Mouse (Mus musculus): ENCODE measurements around the gene Sf3a2. TPM values are rescaled to one million over a fixed set of nuclear protein-coding genes. Genes with fewer than 3 reads are reported as not detected.

Gene Sf3a2
- polyA plus RNA-seq (2012; rRNA removed), result 65.7 and 67.4 TPM in 2 replicates

- H3K27me3 ChIP-seq (ENCODE audit: control insufficient read depth, insufficient read depth, low read length), result no peaks in the 10 kb centered on the region
- TF ChIP-seq POLR2A (IDR thresholded peaks at IDR 0.05; ENCODE audit: control insufficient read depth, low read depth, low read length), result peak; percentile 89
- TF ChIP-seq CTCF (IDR thresholded peaks at IDR 0.05; ENCODE audit: control insufficient read depth, insufficient read depth, insufficient replicate concordance, low read depth, low read length), result no peak
- peak within 1 kb of the TSS; percentile 98 for H3K27ac ChIP-seq (ENCODE audit: control insufficient read depth, insufficient read depth, low read depth, low read length)
- no peaks in the 10 kb centered on the region; the same call in 1 of the 2 replicates for H3K36me3 ChIP-seq (ENCODE audit: control insufficient read depth, insufficient read depth, low read length)
- H3K4me1 ChIP-seq (ENCODE audit: control insufficient read depth, insufficient read depth, low read length), result peaks cover 11% of the 10 kb centered on the region
- peak within 1 kb of the TSS; percentile 95 for H3K4me3 ChIP-seq (ENCODE audit: control insufficient read depth, low read depth, low read length)
Measured at GRCm38 (mm10) chr10:80798150-80799006, at the start of gene Sf3a2, which contains the start of gene Plekhj1. Sf3a2 (plus strand) TSS chr10:80798198. Plekhj1 (minus strand) TSS chr10:80798626.

DNA sequence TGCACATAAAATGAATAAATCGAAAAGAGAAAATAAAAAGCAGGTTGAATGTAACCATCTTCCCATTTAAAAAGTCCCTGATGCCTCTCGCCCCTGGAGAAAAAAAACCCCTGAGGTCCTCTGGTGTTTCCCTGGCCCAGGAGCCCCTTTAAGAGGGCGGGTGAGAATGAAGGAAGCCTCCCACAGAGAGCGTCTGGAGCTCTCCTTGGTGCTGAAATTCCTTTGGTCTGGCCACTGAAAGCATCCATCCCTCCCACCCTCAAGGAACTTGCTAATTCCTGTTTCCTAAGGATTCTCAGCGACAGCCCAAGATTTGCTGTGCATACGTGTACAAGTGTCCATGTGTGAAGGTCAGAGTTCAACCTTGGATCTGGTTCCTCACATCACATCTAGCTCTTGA, 49.4 kb upstream of the Sf3a2 start:
- no peaks in the 10 kb centered on the region for H3K36me3 ChIP-seq (ENCODE audit: control insufficient read depth, insufficient read depth, low read length)
- H3K27ac ChIP-seq (ENCODE audit: control insufficient read depth, insufficient read depth, low read depth, low read length), result no peak overlapping the region
- H3K27me3 ChIP-seq (ENCODE audit: control insufficient read depth, insufficient read depth, low read length), result no peaks in the 10 kb centered on the region
- no peak overlapping the region for H3K4me3 ChIP-seq (ENCODE audit: control insufficient read depth, low read depth, low read length)
- H3K4me1 ChIP-seq (ENCODE audit: control insufficient read depth, insufficient read depth, low read length), result peaks cover 11% of the 10 kb centered on the region
- no peak for TF ChIP-seq POLR2A (IDR thresholded peaks at IDR 0.05; ENCODE audit: control insufficient read depth, low read depth, low read length)
- TF ChIP-seq CTCF (IDR thresholded peaks at IDR 0.05; ENCODE audit: control insufficient read depth, insufficient read depth, insufficient replicate concordance, low read depth, low read length), result no peak

GRCm38 (mm10) chr10:80751188-80751832, 46.7 kb upstream of the Sf3a2 start:
- H3K4me3 ChIP-seq (ENCODE audit: control insufficient read depth, low read depth, low read length), result no peak overlapping the region
- H3K27me3 ChIP-seq (ENCODE audit: control insufficient read depth, insufficient read depth, low read length), result no peaks in the 10 kb centered on the region
- H3K4me1 ChIP-seq (ENCODE audit: control insufficient read depth, insufficient read depth, low read length), result peaks cover 19% of the 10 kb centered on the region
- H3K36me3 ChIP-seq (ENCODE audit: control insufficient read depth, insufficient read depth, low read length), result no peaks in the 10 kb centered on the region
- no peak for TF ChIP-seq CTCF (IDR thresholded peaks at IDR 0.05; ENCODE audit: control insufficient read depth, insufficient read depth, insufficient replicate concordance, low read depth, low read length)
- TF ChIP-seq POLR2A (IDR thresholded peaks at IDR 0.05; ENCODE audit: control insufficient read depth, low read depth, low read length), result no peak
- no peak overlapping the region for H3K27ac ChIP-seq (ENCODE audit: control insufficient read depth, insufficient read depth, low read depth, low read length)

DNA sequence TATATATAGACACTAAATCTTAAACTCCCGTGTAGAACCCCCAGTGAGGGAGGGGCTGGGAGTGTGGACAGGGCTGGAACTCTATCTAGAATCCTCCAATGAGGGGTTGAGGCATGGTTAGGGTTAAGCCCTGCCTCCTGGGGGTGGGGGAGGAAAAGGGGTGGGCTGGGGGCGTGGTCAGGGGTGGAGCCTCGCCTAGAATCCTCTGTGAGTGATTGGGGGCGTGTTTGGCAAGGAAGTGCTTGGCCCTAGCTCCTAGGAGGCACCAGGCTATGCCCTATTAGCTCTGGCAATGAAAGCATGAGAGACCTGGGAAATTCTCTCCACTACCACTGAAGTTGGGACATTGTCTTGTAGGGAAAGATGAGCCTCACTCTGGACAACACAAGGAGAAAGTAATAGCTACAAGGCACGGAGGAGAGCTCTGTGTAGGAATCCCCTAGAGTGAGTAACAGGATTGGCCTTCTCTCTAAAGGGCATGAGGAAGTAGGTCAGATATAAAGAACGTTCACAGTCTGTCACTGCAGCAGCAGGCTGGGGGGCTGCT, 45.8 kb upstream of the Sf3a2 start:
- Histone ChIP-seq H3K27ac (ENCODE audit: control insufficient read depth, insufficient read depth, low read depth, low read length) (peak overlapping the region; percentile 37; the same call in 1 of the 2 replicates), H3K27me3 (ENCODE audit: control insufficient read depth, insufficient read depth, low read length) (no peaks in the 10 kb centered on the region), H3K36me3 (ENCODE audit: control insufficient read depth, insufficient read depth, low read length) (no peaks in the 10 kb centered on the region), H3K4me1 (ENCODE audit: control insufficient read depth, insufficient read depth, low read length) (peaks cover 25% of the 10 kb centered on the region), H3K4me3 (ENCODE audit: control insufficient read depth, low read depth, low read length) (peak overlapping the region; percentile 5; the same call in 1 of the 2 replicates)
- TF ChIP-seq POLR2A (IDR thresholded peaks at IDR 0.05; ENCODE audit: control insufficient read depth, low read depth, low read length) (no peak), CTCF (IDR thresholded peaks at IDR 0.05; ENCODE audit: control insufficient read depth, insufficient read depth, insufficient replicate concordance, low read depth, low read length) (no peak)

GRCm38 (mm10) chr10:80754594-80755290, 43.3 kb upstream of the Sf3a2 start, which contains the start of gene Dot1l:
Dot1l (plus strand) TSS chr10:80755206.
- Histone ChIP-seq H3K27ac (ENCODE audit: control insufficient read depth, insufficient read depth, low read depth, low read length) (peak within 1 kb of the TSS; percentile 94), H3K4me3 (ENCODE audit: control insufficient read depth, low read depth, low read length) (peak within 1 kb of the TSS; percentile 91), H3K4me1 (ENCODE audit: control insufficient read depth, insufficient read depth, low read length) (peaks cover 41% of the 10 kb centered on the region), H3K27me3 (ENCODE audit: control insufficient read depth, insufficient read depth, low read length) (no peaks in the 10 kb centered on the region), H3K36me3 (ENCODE audit: control insufficient read depth, insufficient read depth, low read length) (no peaks in the 10 kb centered on the region)
- TF ChIP-seq CTCF (IDR thresholded peaks at IDR 0.05; ENCODE audit: control insufficient read depth, insufficient read depth, insufficient replicate concordance, low read depth, low read length), result no peak
- peak; percentile 79 for TF ChIP-seq POLR2A (IDR thresholded peaks at IDR 0.05; ENCODE audit: control insufficient read depth, low read depth, low read length)

DNA sequence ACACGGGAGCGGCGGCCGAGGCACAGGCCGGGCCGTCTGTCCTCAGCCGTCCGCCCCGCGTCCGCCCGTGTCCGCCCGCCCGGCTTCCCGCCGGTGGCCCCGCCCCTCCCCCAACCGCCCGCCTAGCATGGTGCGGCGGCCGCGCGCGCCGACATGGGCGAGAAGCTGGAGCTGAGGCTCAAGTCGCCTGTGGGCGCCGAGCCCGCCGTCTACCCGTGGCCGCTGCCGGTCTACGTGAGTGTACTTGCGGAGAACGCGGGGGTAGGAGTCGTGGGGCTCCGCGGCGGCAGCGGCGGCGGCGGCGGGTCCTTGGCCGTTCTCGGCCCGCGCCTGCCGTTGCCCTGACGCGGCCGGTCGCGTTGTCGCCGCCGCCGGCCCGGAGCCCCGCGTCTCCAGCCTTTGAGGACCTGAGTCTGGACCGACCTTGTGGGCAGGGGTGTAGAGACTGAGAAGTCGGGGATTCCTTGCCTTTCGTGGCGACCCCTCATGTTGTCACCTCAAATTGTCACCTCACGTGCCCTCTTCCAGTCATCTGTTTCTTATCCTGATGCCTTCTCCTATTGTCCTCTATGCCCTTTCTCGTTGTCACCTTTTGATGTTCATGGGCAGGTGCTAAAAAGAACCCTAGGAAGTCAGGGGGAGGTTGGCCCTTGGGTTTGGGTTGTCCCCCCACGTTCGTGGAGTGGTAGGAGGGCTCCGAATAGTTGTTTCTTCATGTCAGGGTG, 42.5 kb upstream of the Sf3a2 start:
- Histone ChIP-seq H3K4me1 (ENCODE audit: control insufficient read depth, insufficient read depth, low read length) (peaks cover 41% of the 10 kb centered on the region), H3K36me3 (ENCODE audit: control insufficient read depth, insufficient read depth, low read length) (no peaks in the 10 kb centered on the region), H3K4me3 (ENCODE audit: control insufficient read depth, low read depth, low read length) (peak overlapping the region; percentile 91), H3K27ac (ENCODE audit: control insufficient read depth, insufficient read depth, low read depth, low read length) (peak overlapping the region; percentile 94), H3K27me3 (ENCODE audit: control insufficient read depth, insufficient read depth, low read length) (no peaks in the 10 kb centered on the region)
- TF ChIP-seq POLR2A (IDR thresholded peaks at IDR 0.05; ENCODE audit: control insufficient read depth, low read depth, low read length) (no peak), CTCF (IDR thresholded peaks at IDR 0.05; ENCODE audit: control insufficient read depth, insufficient read depth, insufficient replicate concordance, low read depth, low read length) (no peak)
